Mouse (Mus musculus) neural tube, embryonic 11.5 days (tissue): ENCODE data around the gene Art1. TPM values are rescaled to one million over a fixed set of nuclear protein-coding genes. Genes with fewer than 3 reads are reported as not detected.
A peak's percentile ranks its signal among the peaks of the same experiment; 100 is the strongest.

Experiments used
- ATAC-seq: fragments of 200-750 bp; cut with Nextera tagmentation; 2 replicates; pipeline ENCODE4 v1.8.0; 2017; ENCODE audit warnings: moderate number of reproducible peaks, mild to moderate bottlenecking, moderate TSS enrichment, moderate library complexity; ENCODE audit not compliant: insufficient read depth, low FRiP score, low TSS enrichment
- DNase-seq: peaks from one replicate; pipeline ENCODE4 v3.0.0-alpha.2; 2015; ENCODE audit warnings: low spot score
- H3K27ac ChIP-seq: fragments of 300-500 bp; sonication (generic); 2 replicates; pipeline ENCODE4 v1.5.1; 2014; ENCODE audit warnings: low read depth, mild to moderate bottlenecking, low read length
- H3K27me3 ChIP-seq: fragments of 300-500 bp; sonication (generic); 2 replicates; pipeline ENCODE4 v1.6.1; 2014; ENCODE audit warnings: mild to moderate bottlenecking, low read length, mixed read lengths; ENCODE audit not compliant: control insufficient read depth, insufficient read depth
- H3K36me3 ChIP-seq: fragments of 300-500 bp; sonication (generic); 2 replicates; pipeline ENCODE4 v1.6.1; 2014; ENCODE audit warnings: mild to moderate bottlenecking, low read length, moderate library complexity, mixed read lengths; ENCODE audit not compliant: control insufficient read depth, insufficient read depth
- H3K4me1 ChIP-seq: fragments of 300-500 bp; sonication (generic); 2 replicates; pipeline ENCODE4 v1.6.1; 2014; ENCODE audit warnings: low read length, mixed read lengths; ENCODE audit not compliant: control insufficient read depth, insufficient read depth
- H3K4me2 ChIP-seq: fragments of 300-500 bp; sonication (generic); 2 replicates; pipeline ENCODE4 v1.6.1; 2014; ENCODE audit warnings: low read depth, mild to moderate bottlenecking, moderate library complexity
- H3K4me3 ChIP-seq: fragments of 300-500 bp; sonication (generic); 2 replicates; pipeline ENCODE4 v1.5.1; 2014; ENCODE audit warnings: low read depth, low read length
- H3K9ac ChIP-seq: fragments of 300-500 bp; sonication (generic); 2 replicates; pipeline ENCODE4 v1.6.1; 2014; ENCODE audit warnings: mild to moderate bottlenecking, low read length
- H3K9me3 ChIP-seq: fragments of 300-500 bp; sonication (generic); 2 replicates; pipeline ENCODE4 v1.6.1; 2016; ENCODE audit warnings: low read length; ENCODE audit not compliant: control insufficient read depth
- WGBS: fragments of 180-500 bp; shearing (Covaris S2); extraction: QIAGEN DNeasy Blood & Tissue Kit; methylation state at CpG from one replicate; pipeline ENCODE4 v1.1.7; 2014; 5-methylcytosine and 5-hydroxymethylcytosine counted together
- polyA plus RNA-seq: library from polyadenylated mRNA; unstranded; fragments of >200 nt; fragmentation: Nextera tagmentation; extraction: Ambion mirVana; gene quantifications from 2 replicates; pipeline ENCODE4 v1.2.1, GENCODE M21; 2014

Gene Art1
- 4.8 and 5.0 TPM in 2 replicates for polyA plus RNA-seq

DNA sequence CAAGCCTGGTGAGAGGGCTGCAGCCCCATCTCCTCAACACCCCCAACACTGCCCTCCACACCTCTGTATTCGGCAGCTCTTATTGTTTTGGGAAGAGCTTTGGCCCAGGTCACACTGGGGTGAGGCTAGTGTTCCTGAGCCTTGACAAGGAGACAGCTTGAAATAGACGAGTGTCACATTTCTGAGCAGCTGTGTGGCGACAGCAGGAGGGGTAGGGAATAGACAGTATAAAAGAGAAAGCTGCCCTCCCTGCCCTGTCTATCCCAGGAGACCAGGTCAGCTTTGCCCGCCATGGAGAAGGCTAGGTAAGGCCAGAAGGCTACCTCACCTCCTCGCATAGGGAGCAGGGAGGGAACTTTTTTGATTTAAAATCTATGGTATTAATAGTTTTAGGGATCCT is at the start of gene Art1:
TSS of gene Art1 (plus strand) at position 257 of the 400 bp plus-strand sequence.
- no peak within 1 kb of the TSS for H3K4me3 ChIP-seq

DNA sequence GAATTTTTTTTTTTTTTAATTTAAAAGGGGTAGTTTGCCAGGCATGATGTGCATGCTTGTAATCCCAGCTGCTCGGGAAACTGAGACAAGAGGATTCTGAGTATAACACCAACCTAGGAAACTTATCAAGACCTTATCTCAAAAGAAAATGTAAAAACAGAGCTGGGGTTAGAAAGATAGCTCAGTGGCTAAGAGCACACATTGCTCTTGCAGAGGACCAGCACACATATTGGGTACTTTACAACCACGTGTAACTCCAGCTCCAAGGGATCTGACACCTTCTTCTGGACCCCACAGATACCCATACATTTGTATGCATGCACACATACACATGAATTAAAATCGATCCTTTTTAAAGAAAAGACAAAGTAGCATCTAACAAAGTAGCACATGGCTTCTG is 40.2 kb upstream of the Art1 start:
- H3K27me3 ChIP-seq, result no peaks in the 10 kb centered on the region
- 92% methylated on average over 3 of the region's 3 CpGs for WGBS
- H3K4me2 ChIP-seq, result no peak overlapping the region
- no peak overlapping the region for H3K9ac ChIP-seq
- no peaks in the 10 kb centered on the region for H3K36me3 ChIP-seq
- DNase-seq (no peak), ATAC-seq (no peak)
- H3K27ac ChIP-seq, result no peak overlapping the region
- no peaks in the 10 kb centered on the region for H3K9me3 ChIP-seq
- no peak overlapping the region for H3K4me3 ChIP-seq
- peaks cover 6% of the 10 kb centered on the region for H3K4me1 ChIP-seq

More for the DNA sequence above, at the start of gene Art1:
- Histone ChIP-seq H3K36me3 (no peaks in the 10 kb centered on the region), H3K9me3 (no peaks in the 10 kb centered on the region), H3K9ac (no peak within 1 kb of the TSS), H3K27ac (no peak within 1 kb of the TSS), H3K4me1 (peaks cover 6% of the 10 kb centered on the region; the same call in 1 of the 2 replicates), H3K4me2 (peak within 1 kb of the TSS; percentile 51; the same call in 1 of the 2 replicates), H3K27me3 (no peaks in the 10 kb centered on the region)
- ATAC-seq (no peak), DNase-seq (no peak)
- WGBS, result 27% methylated on average over 5 of the region's 5 CpGs

GRCm38 (mm10) chr7:102062203-102062602 is 39.3 kb upstream of the Art1 start:
- 98% methylated on average over 1 of the region's 1 CpGs for WGBS

GRCm38 (mm10) chr7:102063891-102064290 is 37.7 kb upstream of the Art1 start:
- Histone ChIP-seq H3K27ac (no peak overlapping the region), H3K27me3 (no peaks in the 10 kb centered on the region), H3K9ac (no peak overlapping the region), H3K36me3 (no peaks in the 10 kb centered on the region), H3K9me3 (no peaks in the 10 kb centered on the region), H3K4me2 (peak overlapping the region; percentile 65), H3K4me3 (peak overlapping the region; percentile 74; the same call in 1 of the 2 replicates), H3K4me1 (peaks cover 6% of the 10 kb centered on the region)
- ATAC-seq, result no peak
- WGBS, result 92% methylated on average over 9 of the region's 9 CpGs
- no peak for DNase-seq

More at GRCm38 (mm10) chr7:102062203-102062602, 39.3 kb upstream of the Art1 start:
- Histone ChIP-seq H3K9me3 (no peaks in the 10 kb centered on the region), H3K9ac (no peak overlapping the region), H3K4me1 (peaks cover 6% of the 10 kb centered on the region), H3K4me3 (no peak overlapping the region), H3K4me2 (no peak overlapping the region), H3K27me3 (no peaks in the 10 kb centered on the region), H3K27ac (no peak overlapping the region), H3K36me3 (no peaks in the 10 kb centered on the region)
- ATAC-seq, result no peak
- no peak for DNase-seq

DNA sequence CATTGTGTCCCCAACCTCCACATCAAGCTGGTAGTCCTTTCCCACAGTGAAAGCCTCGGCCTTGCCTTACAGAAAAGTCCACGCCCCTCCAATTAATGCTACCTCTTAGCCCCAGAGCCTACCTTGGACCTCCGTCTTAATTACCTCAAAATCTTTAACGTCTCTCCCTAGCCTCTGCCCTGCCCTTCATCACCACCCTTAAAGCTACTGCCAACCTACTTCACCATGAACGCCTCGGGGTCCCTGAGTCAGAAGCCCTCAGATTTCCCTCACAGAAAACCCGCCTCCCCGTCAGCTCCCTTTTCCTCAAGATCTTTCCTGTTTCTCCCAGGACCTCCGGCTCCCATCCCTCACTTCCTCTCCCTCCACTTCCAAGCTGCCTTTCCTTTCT is 36.9 kb upstream of the Art1 start:
- ATAC-seq (peak; percentile 43), DNase-seq (no peak)
- H3K27me3 ChIP-seq, result no peaks in the 10 kb centered on the region
- no peak overlapping the region for H3K27ac ChIP-seq
- H3K9me3 ChIP-seq, result no peaks in the 10 kb centered on the region
- H3K4me3 ChIP-seq, result peak overlapping the region; percentile 74
- no peaks in the 10 kb centered on the region for H3K36me3 ChIP-seq
- H3K9ac ChIP-seq, result peak overlapping the region; percentile 69
- under 1% methylated on average over 9 of the region's 9 CpGs for WGBS
- peaks cover 6% of the 10 kb centered on the region for H3K4me1 ChIP-seq
- H3K4me2 ChIP-seq, result peak overlapping the region; percentile 65

DNA sequence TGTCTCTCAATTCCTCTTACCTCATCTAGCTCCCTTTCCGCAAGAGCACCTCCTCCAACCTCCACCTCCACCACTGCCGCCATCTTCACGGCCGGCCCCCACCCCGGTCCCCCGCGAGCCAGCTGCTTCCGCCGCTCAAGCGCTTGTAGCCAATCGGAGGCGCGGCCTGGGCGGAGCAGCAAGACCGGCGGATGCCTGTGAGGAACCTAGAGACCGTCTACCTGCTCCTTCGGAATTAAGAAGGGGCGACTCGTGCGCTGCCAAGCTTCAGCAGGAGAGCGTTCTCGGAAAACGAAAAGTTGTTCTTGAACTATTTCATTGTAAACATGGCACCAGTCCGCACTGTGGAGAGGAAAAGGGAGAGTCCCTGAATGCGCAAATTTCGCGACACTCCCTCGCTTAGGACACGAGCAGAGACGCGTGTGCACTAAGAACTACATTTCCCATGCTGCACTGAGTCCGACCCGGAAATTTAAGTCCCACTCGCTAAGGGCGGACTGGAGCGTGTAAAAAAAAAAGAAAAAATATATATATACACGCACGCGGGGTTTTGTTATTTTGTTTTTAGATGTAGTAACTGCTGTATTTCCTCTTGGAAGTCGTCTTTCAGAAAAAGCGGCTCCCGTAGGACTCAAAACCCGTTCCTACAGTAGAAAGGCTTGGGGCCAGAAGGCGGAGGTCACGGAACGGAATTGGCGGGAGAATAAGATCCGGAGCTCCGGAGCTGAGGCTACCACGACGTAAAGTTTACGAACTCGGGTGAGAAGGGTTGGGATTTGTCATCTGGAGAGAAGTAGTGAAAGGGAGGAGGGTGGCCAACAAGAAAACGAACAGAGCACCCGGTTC is 36.3 kb upstream of the Art1 start, which contains the start of the genes Rnf121, Xndc1 and Xntrpc:
TSS of gene Rnf121 (minus strand) at position 424 of the 846 bp plus-strand sequence.
TSS of gene Xndc1 (plus strand) at position 466 of the 846 bp plus-strand sequence.
TSS of gene Xntrpc (plus strand) at position 668 of the 846 bp plus-strand sequence.
- DNase-seq, result peak; percentile 94
- H3K9ac ChIP-seq, result peak within 1 kb of the TSS; percentile 69
- H3K36me3 ChIP-seq, result no peaks in the 10 kb centered on the region
- H3K27ac ChIP-seq, result 0 out of 2 replicates have a peak within 1 kb of the TSS, but pooled peaks have one; percentile 23
- peak within 1 kb of the TSS; percentile 74 for H3K4me3 ChIP-seq
- H3K27me3 ChIP-seq, result no peaks in the 10 kb centered on the region
- peak; percentile 99 for ATAC-seq
- H3K9me3 ChIP-seq, result no peaks in the 10 kb centered on the region
- peak within 1 kb of the TSS; percentile 65 for H3K4me2 ChIP-seq
- H3K4me1 ChIP-seq, result peaks cover 6% of the 10 kb centered on the region
- 0% methylated on average over 56 of the region's 56 CpGs for WGBS

DNA sequence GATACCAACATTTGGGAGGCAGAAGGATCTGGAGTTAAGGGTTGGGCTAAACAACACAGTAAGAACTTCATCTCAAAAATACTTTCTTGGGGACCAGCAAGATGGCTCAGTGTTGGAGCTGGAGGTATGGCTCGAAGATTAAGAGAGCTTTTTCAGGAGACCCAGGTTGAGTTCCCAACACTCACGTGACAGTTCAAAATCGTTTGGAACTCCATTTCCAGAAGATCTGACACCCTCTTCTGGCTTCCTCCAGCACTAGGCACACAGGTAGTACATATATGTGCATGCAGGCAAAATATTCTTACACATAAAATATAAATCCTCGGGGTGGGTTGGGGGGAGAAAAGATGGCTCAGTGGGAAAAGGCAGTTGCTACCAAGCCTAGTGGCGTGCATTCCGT is 35.2 kb upstream of the Art1 start:
- WGBS, result 83% methylated on average over 6 of the region's 6 CpGs
- Histone ChIP-seq H3K36me3 (no peaks in the 10 kb centered on the region), H3K9me3 (no peaks in the 10 kb centered on the region), H3K9ac (peak overlapping the region; percentile 69), H3K27me3 (no peaks in the 10 kb centered on the region), H3K27ac (no peak overlapping the region), H3K4me2 (peak overlapping the region; percentile 65), H3K4me3 (peak overlapping the region; percentile 74), H3K4me1 (peaks cover 6% of the 10 kb centered on the region)
- DNase-seq (no peak), ATAC-seq (no peak)

DNA sequence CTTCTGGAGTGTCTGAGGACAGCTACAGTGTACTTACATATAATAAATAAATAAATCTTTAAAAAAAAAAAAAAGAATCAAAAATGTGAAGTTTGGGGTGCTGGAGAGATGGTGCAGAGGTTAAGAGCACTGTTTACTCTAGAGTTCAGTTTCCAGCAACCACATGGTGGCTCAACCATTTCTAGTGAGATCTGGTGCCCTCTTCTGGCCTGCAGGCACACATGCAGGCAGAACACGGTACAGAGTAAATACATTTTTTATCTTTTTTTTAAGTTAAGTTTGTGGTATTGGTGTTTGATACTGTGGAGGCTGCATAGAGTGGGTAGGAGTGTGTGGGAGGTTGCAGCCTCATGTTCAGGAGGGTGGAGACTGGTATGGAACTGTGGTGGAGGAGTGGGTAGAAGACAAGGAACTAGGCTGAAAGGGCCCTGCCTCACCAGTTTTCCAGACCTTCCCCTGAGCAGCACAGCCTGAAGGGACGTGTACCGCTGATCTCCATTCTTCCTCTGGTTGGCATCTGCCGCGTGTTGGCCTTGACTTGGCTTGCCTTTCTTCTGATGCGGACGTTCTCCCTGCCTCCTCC is 24.7 kb upstream of the Art1 start:
- ATAC-seq, result no peak
- Histone ChIP-seq H3K4me3 (no peak overlapping the region), H3K4me2 (no peak overlapping the region), H3K4me1 (no peaks in the 10 kb centered on the region), H3K9ac (no peak overlapping the region), H3K9me3 (no peaks in the 10 kb centered on the region), H3K27ac (no peak overlapping the region), H3K36me3 (peaks cover 15% of the 10 kb centered on the region), H3K27me3 (no peaks in the 10 kb centered on the region)
- 89% methylated on average over 7 of the region's 7 CpGs for WGBS
- no peak for DNase-seq
